Mouse (Mus musculus) testis, adult 2 months (tissue): ENCODE results near the gene Tbl1x. TPM values are rescaled to one million over a fixed set of nuclear protein-coding genes. Genes with fewer than 3 reads are reported as not detected.

Experiments used
- H3K27ac ChIP-seq: fragments of 200-500 bp; 2 replicates; pipeline ENCODE4 v1.5.1; 2012; ENCODE audit warnings: low read depth, low read length; ENCODE audit not compliant: control insufficient read depth, insufficient read depth
- H3K27me3 ChIP-seq: fragments of 200-500 bp; 2 replicates; pipeline ENCODE4 v1.6.1; 2012; ENCODE audit warnings: mild to moderate bottlenecking, low read length, moderate library complexity; ENCODE audit not compliant: control insufficient read depth, insufficient read depth
- H3K36me3 ChIP-seq: fragments of 200-500 bp; 2 replicates; pipeline ENCODE4 v1.6.1; 2012; ENCODE audit warnings: mild to moderate bottlenecking, low read length; ENCODE audit not compliant: control insufficient read depth, insufficient read depth
- H3K4me1 ChIP-seq: fragments of 200-500 bp; 2 replicates; pipeline ENCODE4 v1.6.1; 2012; ENCODE audit warnings: low read length; ENCODE audit not compliant: control insufficient read depth, insufficient read depth
- H3K4me3 ChIP-seq: fragments of 200-500 bp; 2 replicates; pipeline ENCODE4 v1.5.1; 2012; ENCODE audit warnings: low read depth, mild to moderate bottlenecking, low read length, moderate library complexity, mixed read lengths; ENCODE audit not compliant: control insufficient read depth
- CTCF ChIP-seq: fragments of 200-500 bp; IDR thresholded peaks from 2 replicates; pipeline ENCODE4 v1.5.1; 2012; ENCODE audit warnings: low read depth, mild to moderate bottlenecking, inconsistent platforms, low read length, moderate library complexity; ENCODE audit not compliant: control insufficient read depth, insufficient read depth, insufficient replicate concordance
- POLR2A ChIP-seq: fragments of 200-500 bp; IDR thresholded peaks from 2 replicates; pipeline ENCODE4 v1.6.1; 2012; ENCODE audit warnings: low read depth, mild to moderate bottlenecking, inconsistent platforms, low read length, moderate library complexity; ENCODE audit not compliant: control insufficient read depth
- polyA plus RNA-seq: library from polyadenylated mRNA; depleted of rRNA; stranded (reverse); fragments of >200 nt; gene quantifications from 2 replicates; pipeline ENCODE4 v1.2.3, GENCODE M21; 2012

Gene Tbl1x
- polyA plus RNA-seq, 1 experiment: 5.1 TPM

GRCm38 (mm10) chrX:77613041-77613440, 102.2 kb downstream of the Tbl1x start:
- Histone ChIP-seq H3K36me3 (no peaks in the 10 kb centered on the region), H3K4me1 (no peaks in the 10 kb centered on the region), H3K4me3 (no peak overlapping the region), H3K27me3 (no peaks in the 10 kb centered on the region), H3K27ac (no peak overlapping the region)
- TF ChIP-seq CTCF (no peak), POLR2A (no peak)

GRCm38 (mm10) chrX:77615735-77616293, 105.0 kb downstream of the Tbl1x start:
- H3K27ac ChIP-seq: no peak overlapping the region
- no peaks in the 10 kb centered on the region for H3K36me3 ChIP-seq
- H3K4me1 ChIP-seq: no peaks in the 10 kb centered on the region
- TF ChIP-seq CTCF (no peak), POLR2A (no peak)
- no peaks in the 10 kb centered on the region for H3K27me3 ChIP-seq
- no peak overlapping the region for H3K4me3 ChIP-seq

GRCm38 (mm10) chrX:77617368-77618144, 106.7 kb downstream of the Tbl1x start:
- Histone ChIP-seq H3K27ac (no peak overlapping the region), H3K27me3 (no peaks in the 10 kb centered on the region), H3K4me1 (no peaks in the 10 kb centered on the region), H3K36me3 (no peaks in the 10 kb centered on the region), H3K4me3 (no peak overlapping the region)
- TF ChIP-seq POLR2A (no peak), CTCF (no peak)

- no peaks in the 10 kb centered on the region for H3K27me3 ChIP-seq
- H3K27ac ChIP-seq: no peak overlapping the region
- TF ChIP-seq POLR2A (no peak), CTCF (no peak)
- H3K36me3 ChIP-seq: no peaks in the 10 kb centered on the region
- no peak overlapping the region for H3K4me3 ChIP-seq
- no peaks in the 10 kb centered on the region for H3K4me1 ChIP-seq
Measured at GRCm38 (mm10) chrX:77630439-77630838, 119.6 kb downstream of the Tbl1x start.

- Histone ChIP-seq H3K4me1 (no peaks in the 10 kb centered on the region), H3K27me3 (no peaks in the 10 kb centered on the region), H3K4me3 (no peak overlapping the region), H3K27ac (no peak overlapping the region), H3K36me3 (no peaks in the 10 kb centered on the region)
- no peak for TF ChIP-seq CTCF
- TF ChIP-seq POLR2A: no peak
Measured at GRCm38 (mm10) chrX:77636499-77636898, 125.7 kb downstream of the Tbl1x start.

- no peaks in the 10 kb centered on the region for H3K4me1 ChIP-seq
- H3K36me3 ChIP-seq: no peaks in the 10 kb centered on the region
- no peaks in the 10 kb centered on the region for H3K27me3 ChIP-seq
- H3K4me3 ChIP-seq: no peak overlapping the region
- H3K27ac ChIP-seq: no peak overlapping the region
- TF ChIP-seq CTCF (no peak), POLR2A (no peak)
Measured at GRCm38 (mm10) chrX:77638076-77638475, 127.3 kb downstream of the Tbl1x start.

- TF ChIP-seq CTCF (no peak), POLR2A (no peak)
- Histone ChIP-seq H3K27me3 (no peaks in the 10 kb centered on the region), H3K4me1 (no peaks in the 10 kb centered on the region), H3K27ac (no peak overlapping the region), H3K4me3 (no peak overlapping the region), H3K36me3 (no peaks in the 10 kb centered on the region)
Measured at GRCm38 (mm10) chrX:77640301-77640700, 129.5 kb downstream of the Tbl1x start.

GRCm38 (mm10) chrX:77646164-77646563, 135.4 kb downstream of the Tbl1x start:
- H3K4me3 ChIP-seq: no peak overlapping the region
- no peak overlapping the region for H3K27ac ChIP-seq
- H3K36me3 ChIP-seq: no peaks in the 10 kb centered on the region
- TF ChIP-seq CTCF: no peak
- TF ChIP-seq POLR2A: no peak
- H3K27me3 ChIP-seq: no peaks in the 10 kb centered on the region
- H3K4me1 ChIP-seq: no peaks in the 10 kb centered on the region
